Mouse (Mus musculus): ENCODE data around the gene Gbp5. TPM values are rescaled to one million over a fixed set of nuclear protein-coding genes. Genes with fewer than 3 reads are reported as not detected.
"Not testable (repeated sequence)": the region's sequence is repeated elsewhere in the genome, so short reads cannot be mapped to it uniquely, and the experiment has no call there.

Gbp5 gene
- polyA plus RNA-seq, 1 experiment from 2014 or later = 0.13 TPM

- H3K9me3 ChIP-seq = no peaks in the 10 kb centered on the region
- no peaks in the 10 kb centered on the region for H3K4me1 ChIP-seq (replicated peaks)
- no peak overlapping the region for H3K27ac ChIP-seq
- no peak overlapping the region for H3K4me3 ChIP-seq
- no peak overlapping the region for H3K9ac ChIP-seq
- no peak for ATAC-seq (ENCODE audit: low FRiP score)
- WGBS = 89% methylated on average over 1 of the region's 1 CpGs
- H3K36me3 ChIP-seq = no peaks in the 10 kb centered on the region
- no peak overlapping the region for H3K4me2 ChIP-seq
- no peaks in the 10 kb centered on the region for H3K27me3 ChIP-seq
Observed at GRCm38 (mm10) chr3:142554601-142555000, 60.8 kb downstream of the Gbp5 start.

GRCm38 (mm10) chr3:142555623-142556022, 61.8 kb downstream of the Gbp5 start:
- 91% methylated on average over 11 of the region's 11 CpGs for WGBS

GRCm38 (mm10) chr3:142559632-142560228, 66.0 kb downstream of the Gbp5 start, which contains the start of gene Gbp3:
TSS of gene Gbp3 (plus strand) at chr3:142560026.
- H3K4me2 ChIP-seq = peak within 1 kb of the TSS; percentile 39
- H3K9me3 ChIP-seq = no peaks in the 10 kb centered on the region
- no peaks in the 10 kb centered on the region for H3K27me3 ChIP-seq
- no peak for ATAC-seq (ENCODE audit: low FRiP score)
- no peak within 1 kb of the TSS for H3K9ac ChIP-seq
- H3K4me1 ChIP-seq (replicated peaks) = peaks cover 7% of the 10 kb centered on the region
- no peak within 1 kb of the TSS for H3K27ac ChIP-seq
- 30% methylated on average over 3 of the region's 3 CpGs for WGBS
- peak within 1 kb of the TSS; percentile 9; the same call in 1 of the 2 replicates for H3K4me3 ChIP-seq
- no peaks in the 10 kb centered on the region for H3K36me3 ChIP-seq

More at GRCm38 (mm10) chr3:142555623-142556022, 61.8 kb downstream of the Gbp5 start:
- no peak for ATAC-seq (ENCODE audit: low FRiP score)
- no peaks in the 10 kb centered on the region for H3K27me3 ChIP-seq
- H3K27ac ChIP-seq = no peak overlapping the region
- no peaks in the 10 kb centered on the region for H3K36me3 ChIP-seq
- no peak overlapping the region for H3K4me2 ChIP-seq
- no peaks in the 10 kb centered on the region for H3K9me3 ChIP-seq
- H3K9ac ChIP-seq = no peak overlapping the region
- no peak overlapping the region for H3K4me3 ChIP-seq
- H3K4me1 ChIP-seq (replicated peaks) = peaks cover 6% of the 10 kb centered on the region

- Histone ChIP-seq H3K9ac (no peak overlapping the region), H3K36me3 (no peaks in the 10 kb centered on the region), H3K4me2 (peak overlapping the region; percentile 39), H3K27ac (no peak overlapping the region), H3K9me3 (no peaks in the 10 kb centered on the region), H3K4me1 (replicated peaks) (peaks cover 7% of the 10 kb centered on the region), H3K4me3 (peak overlapping the region; percentile 9; the same call in 1 of the 2 replicates), H3K27me3 (no peaks in the 10 kb centered on the region)
- peak; percentile 73 for ATAC-seq (ENCODE audit: low FRiP score)
- 21% methylated on average over 12 of the region's 12 CpGs for WGBS
Observed at GRCm38 (mm10) chr3:142560296-142560948, 66.6 kb downstream of the Gbp5 start.

GRCm38 (mm10) chr3:142561045-142561646, 67.4 kb downstream of the Gbp5 start:
- Histone ChIP-seq H3K9me3 (no peaks in the 10 kb centered on the region), H3K27ac (no peak overlapping the region), H3K27me3 (no peaks in the 10 kb centered on the region), H3K9ac (no peak overlapping the region), H3K36me3 (no peaks in the 10 kb centered on the region), H3K4me3 (no peak overlapping the region), H3K4me1 (replicated peaks) (peaks cover 7% of the 10 kb centered on the region), H3K4me2 (no peak overlapping the region)
- ATAC-seq (ENCODE audit: low FRiP score) = no peak
- 89% methylated on average over 14 of the region's 14 CpGs for WGBS

- H3K27me3 ChIP-seq = no peaks in the 10 kb centered on the region
- no peaks in the 10 kb centered on the region for H3K9me3 ChIP-seq
- H3K36me3 ChIP-seq = no peaks in the 10 kb centered on the region
- no peak overlapping the region for H3K27ac ChIP-seq
- no peak overlapping the region for H3K4me3 ChIP-seq
- H3K4me1 ChIP-seq (replicated peaks) = peaks cover 7% of the 10 kb centered on the region
- WGBS = 88% methylated on average over 7 of the region's 7 CpGs
- H3K4me2 ChIP-seq = no peak overlapping the region
- no peak for ATAC-seq (ENCODE audit: low FRiP score)
- no peak overlapping the region for H3K9ac ChIP-seq
Observed at GRCm38 (mm10) chr3:142561666-142562065, 67.9 kb downstream of the Gbp5 start.

- 70% methylated on average over 5 of the region's 5 CpGs for WGBS
Observed at GRCm38 (mm10) chr3:142567490-142567889, 73.7 kb downstream of the Gbp5 start.

GRCm38 (mm10) chr3:142570738-142571137, 77.0 kb downstream of the Gbp5 start:
- WGBS = 91% methylated on average over 4 of the region's 4 CpGs
- no peaks in the 10 kb centered on the region for H3K4me1 ChIP-seq (replicated peaks)
- no peaks in the 10 kb centered on the region for H3K36me3 ChIP-seq
- no peak overlapping the region for H3K4me2 ChIP-seq
- H3K27me3 ChIP-seq = no peaks in the 10 kb centered on the region
- no peak overlapping the region for H3K27ac ChIP-seq
- ATAC-seq (ENCODE audit: low FRiP score) = no peak
- no peak overlapping the region for H3K4me3 ChIP-seq
- H3K9me3 ChIP-seq = no peaks in the 10 kb centered on the region
- no peak overlapping the region for H3K9ac ChIP-seq

More at GRCm38 (mm10) chr3:142567490-142567889, 73.7 kb downstream of the Gbp5 start:
- H3K36me3 ChIP-seq; H3K9me3 ChIP-seq; H3K4me1 ChIP-seq (replicated peaks); ATAC-seq (ENCODE audit: low FRiP score); H3K4me2 ChIP-seq; H3K27ac ChIP-seq; H3K27me3 ChIP-seq; H3K4me3 ChIP-seq; H3K9ac ChIP-seq: not testable (repeated sequence)

Other genes with a start within 250 kb of the Gbp5 start
- 13.8 and 15.0 TPM in 2 replicates for gene Pdlim5, start 98.3 kb upstream of the Gbp5 start, polyA plus RNA-seq (2015; fragmentation: Nextera tagmentation; extraction: Ambion mirVana)
- gene Gbp7, start 36.4 kb downstream of the Gbp5 start, polyA plus RNA-seq (2015; fragmentation: Nextera tagmentation; extraction: Ambion mirVana) = 1.7 TPM in 2 replicates
- 1.0 and 1.2 TPM in 2 replicates for gene Gbp3, start 66.0 kb downstream of the Gbp5 start, polyA plus RNA-seq (2015; fragmentation: Nextera tagmentation; extraction: Ambion mirVana)
- gene Gbp2b, start 100.9 kb downstream of the Gbp5 start, polyA plus RNA-seq (2015; fragmentation: Nextera tagmentation; extraction: Ambion mirVana) = not detected in 2 replicates
- 0.35 and 0.60 TPM in 2 replicates for gene Gbp2, start 126.6 kb downstream of the Gbp5 start, polyA plus RNA-seq (2015; fragmentation: Nextera tagmentation; extraction: Ambion mirVana)
- gene Kyat3, start 207.1 kb downstream of the Gbp5 start, polyA plus RNA-seq (2015; fragmentation: Nextera tagmentation; extraction: Ambion mirVana) = 5.1 and 5.3 TPM in 2 replicates

Data from hindbrain, embryonic 13.5 days (tissue).